Mouse (Mus musculus) adrenal gland, adult 2 months (tissue): ENCODE results near the gene Sun1. TPM values are rescaled to one million over a fixed set of nuclear protein-coding genes. Genes with fewer than 3 reads are reported as not detected.

Source experiments
- DNase-seq: peaks from one replicate; pipeline ENCODE4 v3.0.0; 2021
- polyA plus RNA-seq: library from polyadenylated mRNA; depleted of rRNA; stranded (reverse); fragments of >200 nt; gene quantifications from 2 replicates; pipeline ENCODE4 v1.2.3, GENCODE M21; 2012
- total RNA-seq, 2 experiments: library from RNA; stranded (reverse); gene quantifications; 2 replicates each; pipeline ENCODE4 v1.2.3; 2021

Gene Sun1
- total and polyA plus RNA-seq, 3 experiments, result 61.5 to 93.7 (median 74.4) TPM

DNA sequence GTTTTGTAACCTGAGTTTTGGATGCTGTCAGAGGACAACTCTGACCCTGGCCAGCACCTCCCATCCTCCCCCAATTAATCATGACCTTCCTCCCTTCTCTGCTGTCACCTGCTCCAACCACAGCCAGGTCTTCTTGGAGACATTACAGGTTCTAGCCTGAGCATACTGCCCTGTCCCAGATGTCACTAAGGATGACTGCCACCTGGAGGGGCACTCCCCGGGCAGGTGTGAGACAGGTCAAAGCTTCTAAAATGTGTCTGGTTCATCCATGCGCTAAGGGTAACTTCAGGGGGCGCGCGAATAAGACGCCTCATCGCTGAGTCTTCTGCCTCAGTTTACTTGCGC is 51.3 kb downstream of the Sun1 start:
- no peak for DNase-seq

DNA sequence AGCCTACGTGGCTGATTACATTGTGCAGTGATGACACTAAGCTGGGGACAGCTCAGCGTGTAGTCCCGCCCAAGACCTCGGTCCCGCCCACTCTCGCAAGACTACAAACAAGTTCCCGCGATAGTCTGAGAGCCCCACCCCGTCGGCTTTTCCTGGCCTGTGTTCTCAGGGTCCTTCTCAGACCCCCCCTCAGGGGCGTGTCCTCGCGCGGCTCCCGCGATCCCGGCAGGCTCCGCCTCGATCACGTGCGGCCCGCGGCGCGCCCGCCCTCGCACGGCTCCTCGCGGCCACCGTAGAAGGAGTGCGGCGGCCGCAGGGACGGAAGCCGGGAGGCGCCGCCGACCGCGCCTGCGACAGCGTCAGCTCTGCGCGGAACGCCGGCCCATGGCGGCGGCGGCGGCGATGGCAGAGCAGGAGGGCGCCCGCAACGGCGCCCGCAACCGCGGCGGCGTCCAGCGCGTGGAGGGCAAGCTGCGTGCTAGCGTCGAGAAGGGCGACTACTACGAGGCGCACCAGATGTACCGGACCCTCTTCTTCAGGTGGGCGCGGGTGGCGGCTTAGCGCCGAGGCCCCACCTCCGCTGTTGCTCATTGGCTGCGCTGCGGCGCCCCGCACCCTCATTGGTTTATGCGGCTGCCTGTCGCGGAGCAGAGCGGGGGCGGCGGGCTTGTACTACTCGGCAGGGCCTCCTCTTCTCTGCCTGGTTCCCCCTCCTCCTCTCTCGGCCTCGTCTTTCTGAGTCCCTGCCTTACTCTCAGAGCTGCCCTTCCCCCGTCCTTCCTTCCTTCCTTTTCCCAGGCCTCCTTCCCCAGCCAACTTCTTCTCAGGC is 51.9 kb downstream of the Sun1 start, which contains the start of gene Get4:
Gene Get4 (plus strand): TSS at position 244 of the 829 bp plus-strand sequence.
- DNase-seq, result peak; percentile 99

DNA sequence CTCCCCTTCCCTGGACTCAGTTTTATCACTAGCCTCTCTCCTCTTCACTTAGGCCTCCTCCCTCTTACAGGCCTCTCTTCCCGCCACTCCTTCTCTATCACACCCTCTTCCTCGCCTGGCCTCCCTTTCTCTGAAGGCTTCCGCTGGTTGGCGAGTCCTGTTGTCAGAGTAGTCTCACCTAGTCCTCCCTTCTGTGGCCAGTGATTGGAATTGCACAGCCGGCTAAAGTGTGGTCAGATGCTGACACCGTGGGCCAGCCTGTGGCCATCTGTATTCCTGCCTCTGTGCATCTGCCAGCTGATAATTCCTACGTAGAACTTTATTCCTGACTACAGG is 52.4 kb downstream of the Sun1 start:
- no peak for DNase-seq

DNA sequence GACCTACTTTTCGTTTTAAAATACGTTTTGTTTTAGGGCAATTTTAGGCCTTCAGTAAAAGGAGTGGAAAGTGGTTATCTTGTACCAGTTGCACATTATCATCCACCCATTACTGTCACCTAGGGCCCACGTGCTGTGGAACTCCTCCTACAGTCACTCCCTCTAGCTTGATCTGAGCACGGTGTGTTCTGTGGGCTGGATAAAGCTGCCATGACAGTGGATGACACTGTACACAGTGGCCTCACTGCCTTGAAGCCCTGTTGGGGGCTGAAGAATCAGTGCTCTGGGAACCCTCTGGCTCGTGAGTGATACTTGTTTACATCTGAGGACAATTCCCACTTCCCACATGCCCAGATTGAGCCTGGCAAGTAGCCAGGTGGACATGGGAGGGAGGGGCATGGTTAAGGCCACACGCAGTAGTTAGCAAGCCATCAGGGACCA is 52.9 kb downstream of the Sun1 start:
- DNase-seq, result peak; percentile 70

DNA sequence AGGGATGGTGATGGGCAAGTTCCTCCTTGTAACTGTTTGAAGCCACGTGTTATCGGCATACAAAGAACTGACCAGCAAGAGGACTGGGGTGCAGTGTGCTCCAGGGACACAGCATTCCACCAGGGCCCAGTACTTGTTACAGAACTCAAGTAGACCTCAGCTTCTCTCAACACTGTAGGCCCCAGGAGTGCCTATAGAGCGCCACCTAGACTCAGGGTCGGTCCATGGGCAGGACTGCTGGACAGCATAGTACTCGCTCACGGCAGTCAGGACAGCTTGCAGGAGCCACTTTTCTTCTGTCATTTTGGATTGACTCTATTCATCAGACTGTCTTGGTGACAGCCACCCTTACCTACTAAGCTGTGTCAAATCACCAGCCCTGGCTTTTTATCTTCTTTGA is 54.5 kb downstream of the Sun1 start:
- peak; percentile 16 for DNase-seq

DNA sequence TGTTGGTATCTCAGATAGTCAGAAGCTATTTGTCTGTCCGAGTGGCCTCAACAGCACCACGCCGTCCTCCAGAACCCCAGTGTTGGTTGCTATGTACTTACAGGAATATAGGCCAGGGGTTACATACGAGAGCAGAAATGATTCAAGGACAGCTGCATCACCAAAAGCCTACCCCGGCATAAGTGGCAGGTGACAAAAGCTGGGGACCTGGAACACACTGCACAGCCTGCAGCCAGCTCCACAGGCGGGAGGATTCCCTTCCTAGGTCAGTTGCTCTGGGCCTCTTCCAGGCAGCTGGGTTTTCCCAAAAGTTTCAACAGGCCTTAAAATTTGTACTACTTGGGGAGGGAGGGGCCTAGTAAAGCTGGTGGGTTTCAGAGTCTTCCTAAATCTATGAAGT is 55.3 kb downstream of the Sun1 start:
- peak; percentile 41 for DNase-seq

DNA sequence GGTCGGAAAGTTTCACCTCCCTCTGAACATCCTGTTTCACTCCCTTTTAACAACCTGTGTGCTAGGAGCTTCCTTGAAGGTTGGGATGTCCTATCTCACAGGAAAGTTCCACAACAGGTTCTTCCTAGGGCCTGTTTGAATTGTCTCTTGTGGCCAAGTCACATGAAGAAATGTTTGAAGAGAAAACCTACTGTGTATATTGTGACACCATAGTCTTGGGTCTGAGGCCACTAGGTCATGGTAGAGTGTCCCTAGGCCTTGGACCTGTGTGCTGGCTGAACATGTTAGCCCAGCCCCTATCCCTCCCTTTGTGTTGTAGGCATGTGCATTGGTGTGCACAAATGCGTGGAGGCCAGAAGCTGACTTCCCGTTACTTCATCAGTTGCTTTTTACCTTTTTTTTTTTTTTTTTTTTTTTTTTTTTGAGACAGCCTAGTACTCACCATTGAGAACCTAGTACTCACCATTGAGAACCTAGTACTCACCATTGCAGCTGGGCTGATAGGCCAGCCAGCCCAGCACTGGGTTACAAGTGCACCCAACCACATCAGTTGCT is 55.9 kb downstream of the Sun1 start:
- no peak for DNase-seq

DNA sequence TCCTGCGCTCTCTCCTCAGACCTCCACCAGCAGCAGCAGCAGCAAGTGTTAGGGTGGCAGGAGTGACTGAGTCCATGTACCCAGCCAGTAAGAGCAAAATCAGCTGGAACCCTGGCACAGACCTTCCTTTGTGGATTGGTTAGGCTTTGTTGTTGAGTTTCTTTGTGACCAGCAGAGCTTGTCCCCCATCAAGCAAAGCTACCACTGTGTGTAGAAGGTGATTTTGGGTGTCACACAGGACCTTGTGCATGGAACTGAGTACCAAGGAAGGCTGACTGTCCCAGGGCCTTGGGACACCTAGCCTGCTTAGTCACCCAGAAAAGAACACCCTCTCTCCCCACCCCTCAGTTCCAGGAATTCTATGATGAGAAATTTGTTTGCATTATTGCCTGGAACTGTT is 56.8 kb downstream of the Sun1 start:
- DNase-seq, result peak; percentile 60

DNA sequence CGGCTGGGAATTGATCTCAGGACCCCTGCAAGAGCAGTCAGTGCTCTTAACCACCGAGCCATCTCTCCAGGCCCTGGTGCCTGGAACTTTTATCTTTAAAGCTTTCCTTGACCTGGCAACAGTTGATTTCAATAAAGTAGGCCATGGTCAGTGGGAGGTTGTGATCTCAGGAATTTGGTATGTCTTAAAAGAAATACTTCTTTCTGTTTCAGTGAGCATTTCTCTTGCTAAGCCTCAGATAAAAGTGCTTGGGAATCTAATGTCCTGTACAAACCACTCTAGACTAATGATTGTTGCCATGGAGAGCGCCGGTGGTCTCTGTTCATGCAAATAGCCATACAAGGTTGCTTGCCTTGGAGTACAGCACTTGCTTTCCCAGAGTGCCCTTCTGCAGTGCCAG is 57.4 kb downstream of the Sun1 start:
- peak; percentile 66 for DNase-seq

DNA sequence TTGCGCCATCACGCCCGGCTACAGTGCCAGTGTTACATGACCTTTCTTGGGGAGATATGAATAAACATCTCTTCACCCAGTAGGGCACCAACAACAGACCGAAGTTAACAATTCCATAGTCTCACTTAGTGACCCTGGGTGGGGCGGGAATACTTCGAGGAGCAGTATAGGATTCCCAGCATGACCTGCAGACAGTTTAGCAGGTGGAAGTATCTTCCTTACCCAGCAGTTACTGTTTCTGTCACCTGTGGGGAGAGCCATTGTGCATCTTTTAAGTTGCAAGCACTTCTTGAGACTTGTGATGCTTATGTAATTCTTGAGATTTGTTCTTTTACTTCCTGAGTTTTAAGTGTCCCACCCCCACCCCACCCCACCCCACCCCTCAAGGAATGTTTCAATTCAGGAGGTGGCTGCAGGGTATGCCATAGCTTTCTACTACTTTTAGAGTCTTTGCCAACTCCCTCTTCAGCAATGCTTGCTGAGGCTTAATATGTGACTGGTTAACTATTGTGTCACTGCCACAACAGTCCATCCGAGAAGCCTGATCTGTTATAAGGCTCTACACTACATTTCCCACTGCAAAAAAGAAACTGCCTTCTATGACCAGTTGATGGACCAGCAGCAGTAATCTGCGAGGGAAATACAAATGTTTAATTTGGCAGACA is 58.1 kb downstream of the Sun1 start:
- DNase-seq, result no peak

DNA sequence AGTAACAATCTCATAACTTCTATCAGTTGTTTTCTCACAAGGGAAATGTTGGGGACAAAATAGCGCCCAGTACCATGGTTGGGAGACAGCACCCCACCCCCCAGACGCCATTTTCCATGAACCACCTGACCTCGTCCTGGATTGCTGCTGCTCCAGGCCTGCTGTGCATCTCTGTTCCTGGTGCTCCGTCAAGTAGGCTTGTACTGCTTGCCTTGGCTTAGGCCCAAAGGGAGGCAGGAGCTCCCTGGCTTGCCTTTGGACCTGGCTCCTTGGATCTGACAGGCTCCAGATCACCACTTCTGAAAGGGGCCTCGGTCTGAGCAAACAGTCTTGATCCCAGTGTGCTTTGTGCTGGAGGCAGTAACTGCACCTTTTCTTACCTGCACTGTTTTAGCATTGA is 59.4 kb downstream of the Sun1 start:
- DNase-seq, result peak; percentile 59

DNA sequence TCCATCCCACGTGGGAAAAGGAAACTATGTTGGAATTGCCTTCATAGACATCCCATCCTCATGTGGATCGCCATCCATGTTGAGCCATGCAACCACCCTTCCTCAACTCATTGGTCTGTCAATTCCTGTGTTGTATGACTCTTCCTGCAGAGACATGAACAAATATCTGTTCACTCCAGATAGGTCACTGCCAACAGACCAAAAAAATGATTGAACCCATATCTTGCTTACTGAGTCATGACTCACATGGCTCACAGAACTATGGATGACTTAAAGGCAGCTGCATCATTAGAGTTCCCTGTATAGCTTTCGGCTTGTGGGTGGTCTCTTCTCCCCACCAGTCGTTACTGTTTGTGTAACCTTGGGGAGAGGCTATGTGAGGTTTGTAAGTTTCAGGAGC is 61.0 kb downstream of the Sun1 start:
- DNase-seq, result no peak

DNA sequence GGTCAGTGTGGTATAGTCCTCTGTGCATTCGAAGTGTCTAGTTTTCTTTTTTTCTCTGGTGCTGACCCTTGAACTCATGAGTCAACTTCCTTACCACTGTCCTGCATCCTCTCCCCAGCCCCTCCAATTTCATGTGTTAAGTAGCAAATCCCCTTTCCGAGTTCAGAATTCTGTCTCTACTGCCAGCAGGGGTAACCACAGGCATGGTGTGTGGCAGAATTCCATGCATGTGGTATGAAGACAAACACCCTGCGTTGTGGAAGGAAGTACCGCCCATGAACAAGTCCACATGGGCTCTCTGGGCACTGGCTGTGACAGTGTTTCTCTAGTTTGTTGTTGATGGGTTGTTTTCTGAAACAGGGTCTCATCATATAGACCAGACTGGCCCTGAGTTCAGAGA is 67.2 kb downstream of the Sun1 start:
- DNase-seq, result peak; percentile 7

DNA sequence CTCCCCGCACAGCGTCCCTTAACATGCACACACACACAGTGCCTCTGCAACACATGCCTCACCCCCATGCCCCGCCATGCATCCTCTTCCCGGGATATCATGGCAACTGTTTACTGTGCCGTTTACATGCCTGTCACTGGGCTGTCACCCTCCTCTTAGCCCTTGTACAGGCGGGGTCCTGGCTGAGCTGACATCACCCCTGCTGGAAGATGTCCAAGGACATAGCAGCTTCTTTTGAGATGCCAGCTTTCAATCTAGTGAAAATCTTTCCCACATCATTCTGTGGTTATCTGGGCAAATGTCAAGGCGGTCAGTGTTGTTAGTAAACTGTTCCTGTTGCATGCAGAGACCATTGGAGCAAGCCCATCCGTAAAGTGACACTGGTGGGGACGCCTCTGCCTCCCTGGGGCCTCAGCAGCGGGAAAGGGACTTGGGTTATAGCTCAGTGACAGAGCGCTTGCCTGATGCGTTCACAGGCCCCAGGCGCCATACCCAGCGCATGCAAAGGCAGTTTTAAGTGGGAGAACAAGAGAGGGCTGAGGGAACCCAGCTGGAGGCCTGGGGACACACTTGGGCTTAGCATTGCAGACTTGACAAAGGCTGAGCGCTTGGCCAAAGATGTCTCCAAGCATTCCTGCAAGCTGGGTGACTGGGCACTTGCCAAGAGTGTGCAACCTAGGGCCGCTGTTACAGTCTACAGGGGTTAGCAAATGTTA is 70.5 kb downstream of the Sun1 start:
- peak; percentile 92 for DNase-seq

DNA sequence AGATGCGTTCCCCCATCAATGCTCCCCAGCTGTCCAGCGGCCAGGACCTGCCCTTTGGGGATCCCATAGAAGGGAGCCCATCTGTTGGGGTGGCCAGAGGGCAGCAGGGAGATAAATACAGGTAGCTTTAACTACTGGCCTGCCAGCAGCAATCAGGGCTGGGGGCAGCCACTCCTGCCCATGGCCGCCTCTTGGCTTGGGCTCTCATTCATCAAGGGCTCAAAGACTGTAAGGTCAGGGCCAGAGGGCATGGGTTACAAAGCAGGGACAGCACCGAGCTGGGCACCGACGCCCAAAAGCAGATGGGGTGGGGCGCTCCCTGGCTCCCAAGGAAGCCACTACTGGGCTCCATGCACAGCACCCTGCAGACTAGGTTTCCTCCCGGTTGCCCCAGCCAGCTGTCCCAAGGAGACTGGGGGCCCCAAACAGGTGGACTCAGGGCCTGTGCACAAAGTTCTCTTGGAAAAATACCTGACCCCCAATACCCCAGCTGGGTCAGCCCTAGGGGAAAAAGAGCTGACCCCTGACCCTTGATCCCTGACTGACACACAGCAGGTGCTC is 71.6 kb downstream of the Sun1 start:
- peak; percentile 76 for DNase-seq

DNA sequence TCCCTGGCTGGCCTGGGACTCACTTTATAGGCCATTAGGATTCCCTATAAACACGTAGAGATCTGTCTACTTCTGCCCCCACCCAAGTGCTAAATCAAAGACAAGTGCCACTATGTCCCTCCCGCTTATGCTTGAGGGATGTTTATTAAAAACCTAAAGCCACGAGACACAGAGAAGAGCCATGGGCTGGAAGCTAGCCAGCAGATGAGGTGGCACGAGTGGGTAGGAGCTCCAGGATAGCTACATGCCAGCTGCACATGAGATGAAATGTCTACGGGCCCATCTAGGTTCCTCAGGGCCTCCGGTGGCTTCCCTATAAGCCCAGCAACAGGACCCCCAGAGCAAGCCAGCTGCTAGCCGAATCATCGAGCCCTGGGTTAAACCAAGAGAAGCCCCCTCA is 76.8 kb downstream of the Sun1 start:
- DNase-seq, result no peak

DNA sequence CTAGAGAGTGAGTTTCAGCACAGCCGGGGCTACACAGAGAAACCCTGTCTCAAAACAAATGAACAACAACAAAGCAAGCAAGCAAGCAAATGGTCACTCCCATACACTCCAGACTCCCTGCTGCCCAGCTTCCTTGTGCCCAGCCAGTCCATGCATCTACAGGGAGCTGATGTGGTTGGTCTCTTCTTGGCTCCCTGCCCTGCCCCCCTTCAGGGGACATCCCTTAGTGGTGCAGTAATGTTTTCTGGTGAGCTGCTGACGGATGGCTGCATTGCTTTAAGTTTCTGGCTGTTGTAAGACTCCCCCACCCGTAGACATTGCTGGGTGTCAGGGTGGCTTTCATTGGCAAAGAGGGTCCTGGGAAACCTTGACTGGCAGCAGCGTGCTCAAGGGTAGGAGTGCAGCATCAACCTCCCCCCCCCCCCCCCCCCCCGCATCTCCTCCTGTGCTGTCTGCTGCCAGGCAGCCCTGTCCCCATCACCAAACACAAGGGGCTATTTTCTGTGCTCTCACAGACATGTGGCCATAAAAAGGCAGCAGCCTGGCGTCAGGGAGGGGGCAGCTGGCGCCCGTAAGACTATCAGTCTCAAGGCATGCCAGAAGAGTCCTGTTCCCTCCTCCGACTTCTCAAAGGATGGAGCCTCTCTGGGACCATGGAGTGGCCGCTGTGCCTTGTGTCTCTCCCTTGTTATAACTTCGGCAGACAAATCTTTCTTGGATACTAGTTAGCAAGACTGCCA is 81.1 kb downstream of the Sun1 start:
- no peak for DNase-seq

DNA sequence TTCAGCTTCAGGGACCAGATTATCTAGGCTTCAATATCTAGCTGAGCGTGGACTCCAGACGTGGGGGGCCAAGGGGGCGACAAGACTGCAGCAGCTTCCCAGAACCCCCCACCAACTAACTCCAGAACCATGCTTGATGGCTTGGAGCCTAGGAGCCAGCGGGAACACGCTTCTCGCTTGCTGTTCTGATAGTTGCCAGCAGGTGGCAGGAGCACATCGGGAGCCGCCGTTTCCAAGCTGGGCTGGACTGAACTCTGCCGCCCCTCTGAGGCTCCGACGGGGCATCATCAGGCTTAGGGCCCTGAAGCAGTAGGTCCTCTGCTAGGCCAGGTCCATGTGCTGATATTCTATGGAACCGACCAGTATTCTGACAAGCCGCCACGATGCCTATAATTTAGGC is 81.8 kb downstream of the Sun1 start:
- DNase-seq, result peak; percentile 85

DNA sequence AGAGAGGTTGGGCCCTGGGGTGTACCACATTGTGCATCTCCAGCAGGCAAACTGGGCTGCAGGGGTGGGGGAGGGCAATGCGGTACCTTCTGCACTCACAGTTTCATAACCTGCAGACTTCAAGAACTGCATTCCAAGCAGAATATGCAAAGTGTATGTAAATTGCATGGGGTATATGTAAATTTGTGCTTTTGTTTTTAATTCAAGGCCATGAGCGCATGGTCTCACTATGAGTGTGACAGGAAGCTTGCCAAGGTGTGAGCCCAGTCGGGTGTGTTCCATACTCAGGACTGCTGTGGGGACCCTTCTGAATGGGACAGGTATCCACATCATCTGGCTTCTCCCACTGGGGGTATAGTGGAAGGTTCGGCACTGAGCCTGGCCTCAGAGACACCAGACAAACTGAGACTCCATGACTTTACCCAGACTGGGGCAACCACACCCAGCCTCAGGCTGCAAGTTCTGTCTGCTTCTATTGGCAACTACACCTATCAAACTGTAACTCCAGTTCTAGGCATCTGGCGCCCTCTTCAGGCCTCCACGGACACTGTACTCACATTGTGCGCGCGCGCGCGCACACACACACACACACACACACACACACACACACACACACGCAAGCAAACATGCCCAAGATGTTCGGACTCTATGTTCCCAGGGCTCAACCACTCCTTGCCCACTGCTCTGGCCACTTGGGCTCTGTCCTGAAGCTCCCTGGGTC is 83.2 kb downstream of the Sun1 start:
- no peak for DNase-seq

DNA sequence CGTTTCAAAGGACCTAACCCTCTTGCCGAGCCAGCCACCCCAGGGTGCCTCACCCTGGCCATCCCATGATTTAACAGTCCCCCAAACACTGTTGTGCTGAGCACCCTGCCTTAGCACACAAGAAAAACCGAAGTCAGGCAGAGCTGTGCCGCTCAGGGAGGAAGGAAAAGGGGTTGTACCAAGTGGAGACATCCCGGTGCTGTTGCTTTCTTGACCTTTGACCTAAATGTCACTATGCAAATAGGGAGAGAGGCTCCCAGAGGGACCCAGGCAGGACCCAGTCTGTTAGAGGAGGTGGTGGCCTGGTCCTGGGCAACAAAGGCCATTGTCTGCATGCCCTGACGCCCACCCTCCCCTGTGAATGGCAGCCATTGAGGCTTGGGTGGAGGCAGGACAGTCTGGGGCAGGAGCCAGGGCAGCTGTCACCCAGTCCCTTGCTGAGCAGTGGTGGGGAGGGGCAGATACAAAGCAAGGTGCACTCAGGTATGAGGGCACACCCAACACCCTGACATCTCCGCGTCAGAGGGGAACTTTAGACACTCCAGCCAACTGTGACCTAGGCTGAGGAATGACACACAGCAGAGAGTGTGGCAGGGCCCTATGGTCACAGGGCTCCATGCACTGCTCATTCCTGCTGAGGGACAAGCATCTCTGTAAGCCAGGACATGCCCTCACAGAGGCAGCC is 85.1 kb downstream of the Sun1 start:
- no peak for DNase-seq
